In genomic region chr17:35909919-35910369, GRCm38 (mm10) we compare ENCODE assay signal across 8 mouse cellular contexts. TPM values are rescaled to one million over a fixed set of nuclear protein-coding genes. Genes with fewer than 3 reads are reported as not detected.
DNase-seq lines count a peak whose midpoint lies in the region; ATAC-seq lines count a peak whose summit lies in the region.

Atat1 (minus strand) TSS chr17:35910075.

- H3K4me2 ChIP-seq in hindbrain, embryonic 11.5 days (replicated peaks; ENCODE audit: low read depth, low read length): peak within 1 kb of the TSS; percentile 78

- peak; percentile 89 for DNase-seq in MN1 (ENCODE audit: low spot score)
- DNase-seq in cerebellum, adult 9-10 months: peak; percentile 87
- peak; percentile 88 to 95 for DNase-seq in frontal cortex, adult 2 months (ENCODE audit: extremely low spot score in 1 of 2, low spot score in 1 of 2)
- peak; percentile 99 for DNase-seq in hindbrain, embryonic 11.5 days (ENCODE audit: low spot score)
- DNase-seq in layer of hippocampus, postnatal 10 days (ENCODE audit: low spot score in 2 of 2): peak; percentile 95 to 96
- peak; percentile 99 for DNase-seq in lung, postnatal 10 days
- peak; percentile 93 for DNase-seq in ovary, postnatal 36 days (ENCODE audit: low spot score)
- DNase-seq in thymus, postnatal 25 days: peak; percentile 95

- peak within 1 kb of the TSS; percentile 64 for H3K27ac ChIP-seq in hindbrain, embryonic 11.5 days (ENCODE audit: low read depth, low read length)

- no peaks in the 10 kb centered on the region for H3K4me1 ChIP-seq in hindbrain, embryonic 11.5 days (replicated peaks; ENCODE audit: control insufficient read depth, insufficient read depth, low read length)

- no peaks in the 10 kb centered on the region for H3K9me3 ChIP-seq in hindbrain, embryonic 11.5 days (ENCODE audit: control insufficient read depth, low read length)

- peak within 1 kb of the TSS; percentile 74 for H3K4me3 ChIP-seq in hindbrain, embryonic 11.5 days (ENCODE audit: low read depth, low read length)

- H3K9ac ChIP-seq in hindbrain, embryonic 11.5 days (ENCODE audit: low read depth, low read length): peak within 1 kb of the TSS; percentile 79

- no peaks in the 10 kb centered on the region for H3K36me3 ChIP-seq in hindbrain, embryonic 11.5 days (ENCODE audit: control insufficient read depth, insufficient read depth, low read length)

- 2% methylated on average over 25 of the region's 25 CpGs for WGBS in hindbrain, embryonic 11.5 days

- peak; percentile 92 for ATAC-seq in hindbrain, embryonic 11.5 days (ENCODE audit: low FRiP score)

- no peaks in the 10 kb centered on the region for H3K27me3 ChIP-seq in hindbrain, embryonic 11.5 days (ENCODE audit: control insufficient read depth, insufficient read depth, low read length)

RNA-seq across cellular contexts. Expression of gene Atat1, which starts in this region (rescaled TPM):
- 103 and 109 TPM in 2 replicates for polyA plus RNA-seq in frontal cortex, adult 2 months (2012; rRNA removed)
- 200 and 243 TPM in 2 replicates for polyA plus RNA-seq in hindbrain, embryonic 11.5 days (2014; fragmentation: Nextera tagmentation; extraction: Ambion mirVana)
- total RNA-seq in layer of hippocampus, postnatal 10 days (2021): 100 to 1,000 TPM; 132 to 133 TPM

Comparison
In these comparisons a context has a peak if more than half of its experiments do, and no peak if none do; other contexts are left out.
1. Peak in every context shown above with its lines: DNase-seq, ATAC-seq, H3K4me3 ChIP-seq and H3K27ac ChIP-seq.